Mouse (Mus musculus) neutrophil, adult 59 days (primary cell): ENCODE results near the gene Dnajb9. TPM values are rescaled to one million over a fixed set of nuclear protein-coding genes. Genes with fewer than 3 reads are reported as not detected.

ENCODE experiments used
- total RNA-seq, 2 experiments: library from RNA; stranded (reverse); gene quantifications; 1 replicate in 1 of 2; 2 replicates in 1 of 2; pipeline ENCODE4 v1.2.4; 2023

The Dnajb9 gene
- 10 to 100 TPM; 66.9 to 69.9 TPM for total RNA-seq

GRCm38 (mm10) chr12:44209824-44210752 is at the start of gene Dnajb9:
Gene Dnajb9 (minus strand): TSS chr12:44210326.

GRCm38 (mm10) chr12:44221070-44221469 is 10.9 kb upstream of the Dnajb9 start, which contains the start of gene Pnpla8:
Gene Pnpla8 (plus strand): TSS chr12:44221370.

Other genes with a start within 250 kb of the Dnajb9 start
- 10 to 100 TPM; 79.3 to 83.4 TPM for gene Pnpla8, start 11.0 kb upstream of the Dnajb9 start, total RNA-seq
- gene Nrcam, start 118.6 kb upstream of the Dnajb9 start, total RNA-seq: not detected